Comparison of ENCODE assay signal across 8 mouse cellular contexts in genomic region chr11:88873667-88874030, GRCm38 (mm10). TPM values are rescaled to one million over a fixed set of nuclear protein-coding genes. Genes with fewer than 3 reads are reported as not detected.
DNase-seq lines count a peak whose midpoint lies in the region; ATAC-seq and TF ChIP-seq lines count a peak whose summit lies in the region.

No protein-coding gene starts in this region.

- 0 out of 2 replicates have a peak, but pooled peaks cover 4% of the 10 kb centered on the region for H3K27me3 ChIP-seq in heart, embryonic 14.5 days (ENCODE audit: control insufficient read depth, insufficient read depth, low read length)
- H3K27me3 ChIP-seq in E14TG2a.4 (ENCODE audit: insufficient read depth, low read length) = no peaks in the 10 kb centered on the region
- peaks cover 59% of the 10 kb centered on the region for H3K27me3 ChIP-seq in forebrain, embryonic 10.5 days (ENCODE audit: poor library complexity, severe bottlenecking)
- H3K27me3 ChIP-seq in liver, embryonic 11.5 days (replicated peaks; ENCODE audit: control insufficient read depth, insufficient read depth, low read length) = peaks cover 21% of the 10 kb centered on the region

- peak overlapping the region; percentile 60 for H3K9ac ChIP-seq in heart, embryonic 14.5 days (ENCODE audit: low read length)
- H3K9ac ChIP-seq in liver, embryonic 11.5 days (ENCODE audit: low read depth, low read length) = no peak overlapping the region; the same call in 1 of the 2 replicates

- TF ChIP-seq CTCF in E14TG2a.4 (conservative IDR thresholded peaks at IDR 0.05; ENCODE audit: low read length) = no peak

- no peak for ATAC-seq in heart, embryonic 14.5 days (ENCODE audit: insufficient number of reproducible peaks, insufficient read depth, low FRiP score, low read depth)
- ATAC-seq in liver, embryonic 11.5 days (replicated peaks; ENCODE audit: low FRiP score) = no peak

- H3K27ac ChIP-seq in heart, embryonic 14.5 days (replicated peaks in 1 of 2; ENCODE audit: control insufficient read depth in 1 of 2, insufficient read depth in 1 of 2, low read depth in 2 of 2, low read length in 2 of 2) = no peak overlapping the region
- no peak overlapping the region for H3K27ac ChIP-seq in forebrain, embryonic 10.5 days
- no peak overlapping the region for H3K27ac ChIP-seq in liver, embryonic 11.5 days (ENCODE audit: low read depth, low read length)

- no peaks in the 10 kb centered on the region for H3K9me3 ChIP-seq in heart, embryonic 14.5 days (ENCODE audit: control insufficient read depth, low read length)
- no peaks in the 10 kb centered on the region for H3K9me3 ChIP-seq in E14TG2a.4 (ENCODE audit: low read length)
- no peaks in the 10 kb centered on the region for H3K9me3 ChIP-seq in forebrain, embryonic 10.5 days
- H3K9me3 ChIP-seq in liver, embryonic 11.5 days (ENCODE audit: control insufficient read depth, low read length) = no peaks in the 10 kb centered on the region

- no peaks in the 10 kb centered on the region for H3K36me3 ChIP-seq in heart, embryonic 14.5 days (ENCODE audit: control insufficient read depth, insufficient read depth, low read length)
- no peaks in the 10 kb centered on the region for H3K36me3 ChIP-seq in E14TG2a.4 (ENCODE audit: insufficient read depth, low read length)
- no peaks in the 10 kb centered on the region for H3K36me3 ChIP-seq in forebrain, embryonic 10.5 days (replicated peaks)
- no peaks in the 10 kb centered on the region for H3K36me3 ChIP-seq in liver, embryonic 11.5 days (ENCODE audit: control insufficient read depth, insufficient read depth, low read length)

- WGBS in heart, embryonic 14.5 days = 4% methylated on average over 10 of the region's 10 CpGs
- WGBS in forebrain, embryonic 10.5 days = 2% methylated on average over 10 of the region's 10 CpGs
- 4% methylated on average over 10 of the region's 10 CpGs for WGBS in liver, embryonic 11.5 days

- H3K4me1 ChIP-seq in heart, embryonic 14.5 days (ENCODE audit: control insufficient read depth in 2 of 2, insufficient read depth in 2 of 2, low read length in 2 of 2) = peaks cover 0 to 3% of the 10 kb centered on the region in 2 experiments; a peak in 1 of 4 replicates
- H3K4me1 ChIP-seq in E14TG2a.4 (replicated peaks; ENCODE audit: low read depth, low read length) = peaks cover 49% of the 10 kb centered on the region
- H3K4me1 ChIP-seq in forebrain, embryonic 10.5 days = peaks cover 11% of the 10 kb centered on the region
- H3K4me1 ChIP-seq in liver, embryonic 11.5 days (replicated peaks; ENCODE audit: control insufficient read depth, insufficient read depth, low read length) = 0 out of 2 replicates have a peak, but pooled peaks cover 4% of the 10 kb centered on the region

- H3K4me3 ChIP-seq in heart, embryonic 14.5 days (ENCODE audit: control insufficient read depth in 1 of 2, insufficient read depth in 1 of 2, low read depth in 1 of 2, low read length in 2 of 2) = peak overlapping the region; percentile 42
- H3K4me3 ChIP-seq in E14TG2a.4 (replicated peaks; ENCODE audit: low read length) = peak overlapping the region; percentile 56
- H3K4me3 ChIP-seq in forebrain, embryonic 10.5 days = peak overlapping the region; percentile 45
- H3K4me3 ChIP-seq in liver, embryonic 11.5 days (ENCODE audit: low read depth, low read length) = peak overlapping the region; percentile 43

- no peak for DNase-seq in heart, adult 8-10 months (ENCODE audit: low spot score)
- DNase-seq in forebrain, embryonic 10.5 days (ENCODE audit: extremely low spot score, low spot score) = no peak
- no peak for DNase-seq in liver, embryonic 11.5 days (ENCODE audit: low spot score)
- no peak for DNase-seq in adrenal gland, adult 8-10 months
- no peak for DNase-seq in layer of hippocampus, postnatal 14 days (ENCODE audit: low spot score in 2 of 2)
- DNase-seq in urinary bladder, postnatal 25 days (ENCODE audit: low spot score) = no peak

- peak overlapping the region; percentile 76 for H3K4me2 ChIP-seq in heart, embryonic 14.5 days (ENCODE audit: low read length)
- H3K4me2 ChIP-seq in liver, embryonic 11.5 days = peak overlapping the region; percentile 76

RNA-seq across cellular contexts. Expression of gene Akap1, which starts 9.3 kb away (rescaled TPM):
- polyA plus RNA-seq in heart, embryonic 14.5 days (2014; fragmentation: Nextera tagmentation; extraction: Ambion mirVana) = 40.5 and 42.0 TPM in 2 replicates
- 100 to 1,000 TPM; 113 to 148 (median 138) TPM for total RNA-seq in heart, adult 8-10 months (2022)
- 16.6 and 19.2 TPM in 2 replicates for polyA plus RNA-seq in forebrain, embryonic 10.5 days (2016; fragmentation: Nextera tagmentation; extraction: Ambion mirVana)
- 17.3 and 18.9 TPM in 2 replicates for polyA plus RNA-seq in liver, embryonic 11.5 days (2014; fragmentation: Nextera tagmentation; extraction: Ambion mirVana)
- 100 to 1,000 TPM; 102 to 124 (median 117) TPM for total RNA-seq in adrenal gland, adult 8-10 months (2022)
- 10 to 100 TPM; 38.9 to 39.8 TPM for total RNA-seq in layer of hippocampus, postnatal 14 days (2021)
